Mouse (Mus musculus): Measurements from ENCODE around the gene Klhl24. TPM values are rescaled to one million over a fixed set of nuclear protein-coding genes. Genes with fewer than 3 reads are reported as not detected.
A peak's percentile ranks its signal among the peaks of the same experiment; 100 is the strongest.
"Not testable (repeated sequence)": the region's sequence is repeated elsewhere in the genome, so short reads cannot be mapped to it uniquely, and the experiment has no call there.

The Klhl24 gene
- polyA plus RNA-seq, 1 experiment from 2014 or later: 27.2 TPM

GRCm38 (mm10) chr16:20098375-20098727 lies 1.0 kb downstream of the Klhl24 start:
- H3K36me3 ChIP-seq: peaks cover 27% of the 10 kb centered on the region
- H3K9me3 ChIP-seq (replicated peaks): peaks cover 2% of the 10 kb centered on the region; the same call in 1 of the 2 replicates
- peak overlapping the region; percentile 95 for H3K4me3 ChIP-seq
- 8% methylated on average over 4 of the region's 4 CpGs for WGBS
- peak overlapping the region; percentile 98 for H3K27ac ChIP-seq
- DNase-seq (ENCODE audit: low spot score): no peak
- no peaks in the 10 kb centered on the region; the same call in 1 of the 2 replicates for H3K4me1 ChIP-seq
- H3K27me3 ChIP-seq (ENCODE audit: low read depth, poor library complexity, severe bottlenecking): no peaks in the 10 kb centered on the region

- H3K27me3 ChIP-seq (ENCODE audit: low read depth, poor library complexity, severe bottlenecking): no peaks in the 10 kb centered on the region
- H3K4me3 ChIP-seq: no peak overlapping the region
- H3K9me3 ChIP-seq (replicated peaks): peaks cover 8% of the 10 kb centered on the region; the same call in 1 of the 2 replicates
- WGBS: 97% methylated on average over 6 of the region's 6 CpGs
- H3K27ac ChIP-seq: no peak overlapping the region
- H3K36me3 ChIP-seq: peaks cover 34% of the 10 kb centered on the region
- DNase-seq (ENCODE audit: low spot score): no peak
- no peaks in the 10 kb centered on the region; the same call in 1 of the 2 replicates for H3K4me1 ChIP-seq
Observed at GRCm38 (mm10) chr16:20098866-20099629, 1.7 kb downstream of the Klhl24 start.

- Histone ChIP-seq H3K4me1 (no peaks in the 10 kb centered on the region), H3K27ac (no peak overlapping the region), H3K36me3 (peaks cover 94% of the 10 kb centered on the region), H3K9me3 (replicated peaks) (peaks cover 11% of the 10 kb centered on the region), H3K4me3 (no peak overlapping the region), H3K27me3 (ENCODE audit: low read depth, poor library complexity, severe bottlenecking) (no peaks in the 10 kb centered on the region)
- no peak for DNase-seq (ENCODE audit: low spot score)
- WGBS: 95% methylated on average over 8 of the region's 8 CpGs
Observed at GRCm38 (mm10) chr16:20106996-20107395, 9.7 kb downstream of the Klhl24 start.

- WGBS: 92% methylated on average over 6 of the region's 6 CpGs
- H3K4me3 ChIP-seq: no peak overlapping the region
- H3K27me3 ChIP-seq (ENCODE audit: low read depth, poor library complexity, severe bottlenecking): no peaks in the 10 kb centered on the region
- H3K9me3 ChIP-seq (replicated peaks): peaks cover 4% of the 10 kb centered on the region; the same call in 1 of the 2 replicates
- no peaks in the 10 kb centered on the region for H3K4me1 ChIP-seq
- H3K27ac ChIP-seq: no peak overlapping the region
- peaks cover 86% of the 10 kb centered on the region for H3K36me3 ChIP-seq
- no peak for DNase-seq (ENCODE audit: low spot score)
Observed at GRCm38 (mm10) chr16:20108961-20109360, 11.6 kb downstream of the Klhl24 start.

GRCm38 (mm10) chr16:20112649-20113048 lies 15.3 kb downstream of the Klhl24 start:
- Histone ChIP-seq H3K27me3 (ENCODE audit: low read depth, poor library complexity, severe bottlenecking) (no peaks in the 10 kb centered on the region), H3K27ac (no peak overlapping the region), H3K9me3 (replicated peaks) (peaks cover 2% of the 10 kb centered on the region; the same call in 1 of the 2 replicates), H3K4me3 (no peak overlapping the region), H3K4me1 (no peaks in the 10 kb centered on the region), H3K36me3 (peaks cover 79% of the 10 kb centered on the region)
- 93% methylated on average over 2 of the region's 2 CpGs for WGBS
- DNase-seq (ENCODE audit: low spot score): no peak

GRCm38 (mm10) chr16:20116069-20116468 lies 18.7 kb downstream of the Klhl24 start:
- Histone ChIP-seq H3K27me3 (ENCODE audit: low read depth, poor library complexity, severe bottlenecking) (no peaks in the 10 kb centered on the region), H3K4me1 (no peaks in the 10 kb centered on the region), H3K27ac (no peak overlapping the region), H3K36me3 (peaks cover 78% of the 10 kb centered on the region), H3K4me3 (no peak overlapping the region), H3K9me3 (replicated peaks) (no peaks in the 10 kb centered on the region)
- DNase-seq (ENCODE audit: low spot score): no peak
- 85% methylated on average over 4 of the region's 4 CpGs for WGBS

GRCm38 (mm10) chr16:20126319-20126883 lies 29.1 kb downstream of the Klhl24 start:
- DNase-seq (ENCODE audit: low spot score); H3K27me3 ChIP-seq (ENCODE audit: low read depth, poor library complexity, severe bottlenecking); H3K27ac ChIP-seq; H3K4me3 ChIP-seq; H3K4me1 ChIP-seq; H3K9me3 ChIP-seq (replicated peaks): not testable (repeated sequence)
- H3K36me3 ChIP-seq: peaks cover 48% of the 10 kb centered on the region
- WGBS: 81% methylated on average over 10 of the region's 10 CpGs

GRCm38 (mm10) chr16:20130397-20130796 lies 33.1 kb downstream of the Klhl24 start:
- Histone ChIP-seq H3K4me1 (no peaks in the 10 kb centered on the region), H3K36me3 (peaks cover 17% of the 10 kb centered on the region), H3K4me3 (no peak overlapping the region), H3K9me3 (replicated peaks) (no peaks in the 10 kb centered on the region), H3K27me3 (ENCODE audit: low read depth, poor library complexity, severe bottlenecking) (no peaks in the 10 kb centered on the region), H3K27ac (no peak overlapping the region)
- DNase-seq (ENCODE audit: low spot score): no peak
- 83% methylated on average over 2 of the region's 2 CpGs for WGBS

GRCm38 (mm10) chr16:20140772-20141531 lies 43.6 kb downstream of the Klhl24 start, which contains the start of gene Yeats2:
Gene Yeats2 (plus strand): TSS chr16:20141063.
- no peaks in the 10 kb centered on the region for H3K27me3 ChIP-seq (ENCODE audit: low read depth, poor library complexity, severe bottlenecking)
- H3K9me3 ChIP-seq (replicated peaks): no peaks in the 10 kb centered on the region
- H3K4me1 ChIP-seq: peaks cover 13% of the 10 kb centered on the region
- 1% methylated on average over 91 of the region's 92 CpGs for WGBS
- DNase-seq (ENCODE audit: low spot score): peak; percentile 92
- peak within 1 kb of the TSS; percentile 99 for H3K27ac ChIP-seq
- peaks cover 36% of the 10 kb centered on the region for H3K36me3 ChIP-seq
- peak within 1 kb of the TSS; percentile 90 for H3K4me3 ChIP-seq

- WGBS: 96% methylated on average over 3 of the region's 3 CpGs
- Histone ChIP-seq H3K36me3 (peaks cover 40% of the 10 kb centered on the region), H3K9me3 (replicated peaks) (no peaks in the 10 kb centered on the region)
Observed at GRCm38 (mm10) chr16:20144568-20144967, 47.2 kb downstream of the Klhl24 start.

GRCm38 (mm10) chr16:20151991-20152390 lies 54.6 kb downstream of the Klhl24 start:
- no peaks in the 10 kb centered on the region for H3K27me3 ChIP-seq (ENCODE audit: low read depth, poor library complexity, severe bottlenecking)
- no peak overlapping the region for H3K27ac ChIP-seq
- H3K9me3 ChIP-seq (replicated peaks): no peaks in the 10 kb centered on the region
- no peaks in the 10 kb centered on the region for H3K4me1 ChIP-seq
- no peak overlapping the region for H3K4me3 ChIP-seq
- H3K36me3 ChIP-seq: peaks cover 66% of the 10 kb centered on the region
- 89% methylated on average over 5 of the region's 5 CpGs for WGBS
- DNase-seq (ENCODE audit: low spot score): no peak

More at GRCm38 (mm10) chr16:20144568-20144967, 47.2 kb downstream of the Klhl24 start:
- Histone ChIP-seq H3K27ac (no peak overlapping the region), H3K4me1 (peaks cover 13% of the 10 kb centered on the region), H3K4me3 (no peak overlapping the region), H3K27me3 (ENCODE audit: low read depth, poor library complexity, severe bottlenecking) (no peaks in the 10 kb centered on the region)
- DNase-seq (ENCODE audit: low spot score): no peak

- WGBS: 87% methylated on average over 3 of the region's 3 CpGs
- Histone ChIP-seq H3K4me3 (no peak overlapping the region), H3K9me3 (replicated peaks) (no peaks in the 10 kb centered on the region), H3K27ac (no peak overlapping the region), H3K27me3 (ENCODE audit: low read depth, poor library complexity, severe bottlenecking) (no peaks in the 10 kb centered on the region), H3K4me1 (no peaks in the 10 kb centered on the region), H3K36me3 (peaks cover 81% of the 10 kb centered on the region)
- no peak for DNase-seq (ENCODE audit: low spot score)
Observed at GRCm38 (mm10) chr16:20153742-20154141, 56.4 kb downstream of the Klhl24 start.

GRCm38 (mm10) chr16:20160130-20160529 lies 62.8 kb downstream of the Klhl24 start:
- no peaks in the 10 kb centered on the region for H3K4me1 ChIP-seq
- WGBS: 84% methylated on average over 2 of the region's 2 CpGs
- no peak for DNase-seq (ENCODE audit: low spot score)
- H3K9me3 ChIP-seq (replicated peaks): no peaks in the 10 kb centered on the region
- no peak overlapping the region for H3K27ac ChIP-seq
- no peak overlapping the region for H3K4me3 ChIP-seq
- peaks cover 100% of the 10 kb centered on the region for H3K36me3 ChIP-seq
- no peaks in the 10 kb centered on the region for H3K27me3 ChIP-seq (ENCODE audit: low read depth, poor library complexity, severe bottlenecking)
